Mouse (Mus musculus): ENCODE results near the gene Vps13c.

Gene Vps13c

GRCm38 (mm10) chr9:67817898-67818667 is 22.1 kb upstream of the Vps13c start:
- no peak for DNase-seq (ENCODE audit: low read depth, low spot score)

GRCm38 (mm10) chr9:67818668-67818950 is 21.6 kb upstream of the Vps13c start:
- no peak for DNase-seq (ENCODE audit: low read depth, low spot score)
- no peaks in the 10 kb centered on the region for H3K27me3 ChIP-seq (ENCODE audit: control insufficient read depth, insufficient read depth, low read length, poor library complexity, severe bottlenecking)

More at GRCm38 (mm10) chr9:67817898-67818667, 22.1 kb upstream of the Vps13c start:
- no peaks in the 10 kb centered on the region for H3K27me3 ChIP-seq (ENCODE audit: control insufficient read depth, insufficient read depth, low read length, poor library complexity, severe bottlenecking)
- no peaks in the 10 kb centered on the region for H3K36me3 ChIP-seq (ENCODE audit: control insufficient read depth, insufficient read depth, low read length, poor library complexity, severe bottlenecking)

DNA sequence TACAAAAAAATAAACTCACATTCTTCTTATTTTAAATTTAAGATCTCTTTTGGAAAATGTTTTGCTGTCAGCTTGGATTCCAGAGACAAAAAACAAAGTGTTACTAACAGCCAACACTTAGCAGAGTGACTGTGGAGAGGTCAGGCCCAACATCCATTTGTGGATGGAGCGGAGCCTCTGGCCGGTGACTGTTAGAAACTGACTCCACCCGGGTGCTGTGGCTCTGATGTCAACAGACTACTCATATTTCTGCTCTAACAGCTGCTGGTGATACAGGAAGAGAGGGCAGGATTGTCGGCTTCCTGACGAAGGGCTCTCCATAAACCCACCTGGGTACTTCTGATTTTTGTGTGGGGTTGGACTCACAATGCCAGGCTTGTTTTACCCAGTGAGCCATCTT is 17.1 kb upstream of the Vps13c start:
- DNase-seq (ENCODE audit: low read depth, low spot score): no peak
- no peaks in the 10 kb centered on the region for H3K27me3 ChIP-seq (ENCODE audit: control insufficient read depth, insufficient read depth, low read length, poor library complexity, severe bottlenecking)
- H3K36me3 ChIP-seq (ENCODE audit: control insufficient read depth, insufficient read depth, low read length, poor library complexity, severe bottlenecking): no peaks in the 10 kb centered on the region

More at GRCm38 (mm10) chr9:67818668-67818950, 21.6 kb upstream of the Vps13c start:
- H3K36me3 ChIP-seq (ENCODE audit: control insufficient read depth, insufficient read depth, low read length, poor library complexity, severe bottlenecking): no peaks in the 10 kb centered on the region

- no peaks in the 10 kb centered on the region for H3K36me3 ChIP-seq (ENCODE audit: control insufficient read depth, insufficient read depth, low read length, poor library complexity, severe bottlenecking)
- no peak for DNase-seq (ENCODE audit: low read depth, low spot score)
- H3K27me3 ChIP-seq (ENCODE audit: control insufficient read depth, insufficient read depth, low read length, poor library complexity, severe bottlenecking): no peaks in the 10 kb centered on the region
These were observed 14.7 kb upstream of the Vps13c start for GRCm38 (mm10) chr9:67825527-67825926.

- peak; percentile 73 for DNase-seq (ENCODE audit: low read depth, low spot score)
These were observed 12.0 kb upstream of the Vps13c start for GRCm38 (mm10) chr9:67828182-67828581.

GRCm38 (mm10) chr9:67830411-67831358 is 9.5 kb upstream of the Vps13c start:
- DNase-seq (ENCODE audit: low read depth, low spot score): no peak
- Histone ChIP-seq H3K36me3 (ENCODE audit: control insufficient read depth, insufficient read depth, low read length, poor library complexity, severe bottlenecking) (no peaks in the 10 kb centered on the region), H3K27me3 (ENCODE audit: control insufficient read depth, insufficient read depth, low read length, poor library complexity, severe bottlenecking) (no peaks in the 10 kb centered on the region)

More at GRCm38 (mm10) chr9:67828182-67828581, 12.0 kb upstream of the Vps13c start:
- Histone ChIP-seq H3K36me3 (ENCODE audit: control insufficient read depth, insufficient read depth, low read length, poor library complexity, severe bottlenecking) (no peaks in the 10 kb centered on the region), H3K27me3 (ENCODE audit: control insufficient read depth, insufficient read depth, low read length, poor library complexity, severe bottlenecking) (no peaks in the 10 kb centered on the region)

GRCm38 (mm10) chr9:67831359-67832045 is 8.7 kb upstream of the Vps13c start:
- no peaks in the 10 kb centered on the region for H3K36me3 ChIP-seq (ENCODE audit: control insufficient read depth, insufficient read depth, low read length, poor library complexity, severe bottlenecking)
- DNase-seq (ENCODE audit: low read depth, low spot score): no peak

DNA sequence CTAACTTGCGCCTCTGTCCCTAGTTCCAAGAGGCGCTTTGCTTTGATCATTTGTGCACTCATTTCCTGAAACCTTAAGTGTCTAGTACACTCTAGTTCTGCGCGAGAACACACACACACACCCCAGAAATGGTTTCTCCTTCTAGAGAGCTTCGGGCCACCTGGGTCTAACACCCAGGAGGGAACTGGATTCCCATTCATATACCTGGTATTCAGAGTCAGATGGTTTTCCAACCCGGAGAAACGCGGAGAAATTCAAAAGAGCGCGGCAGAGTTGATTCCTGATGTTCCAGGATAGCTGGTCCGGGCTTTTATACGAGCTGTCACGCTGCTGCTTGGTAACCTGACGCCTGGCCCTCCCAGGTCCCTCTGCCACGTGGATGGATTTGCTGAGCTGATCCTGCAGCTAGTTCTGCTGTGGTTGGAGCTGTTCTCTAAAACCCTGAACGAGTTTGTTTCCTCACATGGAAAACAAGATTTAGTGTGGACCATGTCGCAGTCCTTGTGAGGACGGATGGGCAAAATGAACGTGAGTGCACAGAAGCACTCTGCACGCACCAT is 8.1 kb upstream of the Vps13c start, which contains the start of gene C2cd4a:
TSS of gene C2cd4a (minus strand) at position 285 of the 560 bp plus-strand sequence.
- Histone ChIP-seq H3K36me3 (ENCODE audit: control insufficient read depth, insufficient read depth, low read length, poor library complexity, severe bottlenecking) (no peaks in the 10 kb centered on the region), H3K27me3 (ENCODE audit: control insufficient read depth, insufficient read depth, low read length, poor library complexity, severe bottlenecking) (no peaks in the 10 kb centered on the region)
- DNase-seq (ENCODE audit: low read depth, low spot score): no peak

More at GRCm38 (mm10) chr9:67831359-67832045, 8.7 kb upstream of the Vps13c start:
- H3K27me3 ChIP-seq (ENCODE audit: control insufficient read depth, insufficient read depth, low read length, poor library complexity, severe bottlenecking): no peaks in the 10 kb centered on the region

DNA sequence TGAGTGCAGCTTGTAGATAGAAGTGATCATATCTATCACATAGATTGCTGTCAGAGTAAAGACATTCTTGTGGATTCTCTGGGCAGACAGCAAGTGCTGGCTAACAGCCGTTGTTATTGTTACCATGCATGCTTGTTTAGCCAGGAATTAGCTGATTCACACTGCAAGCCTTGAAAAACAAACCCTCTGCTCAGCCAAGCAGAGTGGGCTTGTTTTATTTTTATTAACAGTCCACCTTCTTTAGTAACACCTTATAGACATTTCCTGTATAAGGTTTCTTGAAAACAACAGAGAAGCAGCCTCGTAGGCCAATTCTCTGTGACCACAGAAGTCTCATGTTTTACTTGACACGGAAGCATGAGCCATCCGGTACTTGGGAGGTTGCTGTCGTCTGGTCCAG is 5.7 kb upstream of the Vps13c start:
- no peaks in the 10 kb centered on the region for H3K27me3 ChIP-seq (ENCODE audit: control insufficient read depth, insufficient read depth, low read length, poor library complexity, severe bottlenecking)
- DNase-seq (ENCODE audit: low read depth, low spot score): no peak
- H3K36me3 ChIP-seq (ENCODE audit: control insufficient read depth, insufficient read depth, low read length, poor library complexity, severe bottlenecking): no peaks in the 10 kb centered on the region

DNA sequence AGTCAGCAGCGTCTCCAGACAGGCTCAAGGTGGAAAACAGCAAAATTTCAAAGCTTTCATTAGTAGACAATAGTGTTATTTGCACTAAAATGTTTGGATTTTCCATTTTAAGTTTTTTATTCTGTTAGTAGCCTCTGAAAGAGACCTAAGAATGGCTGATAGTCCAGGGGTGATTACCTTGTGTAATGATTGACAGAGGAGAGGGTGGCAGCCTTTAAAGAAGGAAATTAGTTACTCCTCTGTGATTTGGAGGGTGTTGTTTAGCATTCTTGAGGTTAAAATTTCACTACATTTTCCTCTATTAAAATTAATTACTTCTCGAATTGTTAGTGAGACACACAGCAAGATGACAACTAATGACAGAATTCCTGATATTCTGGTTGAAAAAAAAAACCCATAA is 2.9 kb upstream of the Vps13c start:
- DNase-seq (ENCODE audit: low read depth, low spot score): no peak
- no peaks in the 10 kb centered on the region for H3K36me3 ChIP-seq (ENCODE audit: control insufficient read depth, insufficient read depth, low read length, poor library complexity, severe bottlenecking)
- H3K27me3 ChIP-seq (ENCODE audit: control insufficient read depth, insufficient read depth, low read length, poor library complexity, severe bottlenecking): no peaks in the 10 kb centered on the region

DNA sequence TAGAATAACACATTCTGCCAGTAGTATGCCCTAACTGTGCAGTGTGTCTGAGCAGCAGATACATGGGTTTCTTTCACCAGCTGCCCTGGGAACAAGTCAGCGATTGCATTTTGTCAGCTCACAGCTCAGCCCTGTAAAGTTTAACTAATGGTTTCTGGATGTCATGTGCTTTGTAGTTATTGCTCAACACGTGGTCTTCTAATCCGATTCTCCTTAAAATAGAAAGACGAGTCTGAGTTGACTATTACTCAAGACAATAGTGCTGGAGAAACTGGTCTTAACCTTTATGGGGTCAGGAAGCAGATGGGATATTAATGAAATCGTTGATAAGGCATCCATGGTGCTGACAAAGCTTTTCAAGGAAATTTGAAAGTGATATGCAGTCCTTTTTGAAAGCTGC is 2.6 kb downstream of the Vps13c start:
- H3K27me3 ChIP-seq (ENCODE audit: control insufficient read depth, insufficient read depth, low read length, poor library complexity, severe bottlenecking): no peaks in the 10 kb centered on the region
- H3K36me3 ChIP-seq (ENCODE audit: control insufficient read depth, insufficient read depth, low read length, poor library complexity, severe bottlenecking): no peaks in the 10 kb centered on the region
- DNase-seq (ENCODE audit: low read depth, low spot score): no peak

DNA sequence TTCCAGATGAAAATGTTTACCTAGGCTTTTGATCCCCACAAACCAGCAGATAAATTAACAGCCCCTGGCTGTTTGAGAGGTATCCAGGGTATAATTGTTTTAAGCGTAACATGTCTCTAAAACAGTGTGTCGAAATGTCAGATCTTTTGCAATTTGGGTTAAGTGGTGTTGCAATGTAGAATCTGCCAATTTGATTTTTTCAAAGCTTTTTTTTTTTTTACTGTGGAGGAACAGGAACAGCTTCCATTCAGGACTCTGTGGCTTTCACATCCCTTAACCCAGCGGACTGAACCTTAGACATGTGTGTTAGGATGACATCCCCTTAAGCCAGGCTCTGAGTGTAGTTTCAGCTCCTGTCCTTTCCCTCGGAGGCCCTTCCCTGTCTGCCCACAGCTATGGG is 4.8 kb downstream of the Vps13c start:
- DNase-seq (ENCODE audit: low read depth, low spot score): no peak
- Histone ChIP-seq H3K36me3 (ENCODE audit: control insufficient read depth, insufficient read depth, low read length, poor library complexity, severe bottlenecking) (no peaks in the 10 kb centered on the region), H3K27me3 (ENCODE audit: control insufficient read depth, insufficient read depth, low read length, poor library complexity, severe bottlenecking) (no peaks in the 10 kb centered on the region)

DNA sequence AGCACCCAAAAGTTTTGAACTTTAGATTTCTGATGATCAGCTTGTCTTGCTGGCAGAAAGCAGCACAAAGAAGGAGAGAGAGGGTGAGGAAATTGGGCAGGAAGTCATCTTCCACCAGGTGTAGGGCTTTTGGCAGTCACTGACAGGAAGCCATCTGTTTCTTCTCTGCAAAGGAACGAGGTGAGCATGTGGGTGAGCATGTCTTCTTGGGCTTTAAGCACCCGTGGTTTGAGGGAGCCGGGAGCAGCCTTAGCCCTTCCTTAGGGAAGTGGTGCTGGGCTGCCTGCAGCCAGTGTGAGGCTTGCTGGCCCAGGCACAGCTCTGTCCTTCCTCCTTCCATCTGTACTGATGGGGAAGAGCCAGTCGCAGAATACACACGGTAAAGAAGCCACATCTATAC is 5.5 kb downstream of the Vps13c start:
- no peaks in the 10 kb centered on the region for H3K36me3 ChIP-seq (ENCODE audit: control insufficient read depth, insufficient read depth, low read length, poor library complexity, severe bottlenecking)
- no peaks in the 10 kb centered on the region for H3K27me3 ChIP-seq (ENCODE audit: control insufficient read depth, insufficient read depth, low read length, poor library complexity, severe bottlenecking)
- no peak for DNase-seq (ENCODE audit: low read depth, low spot score)

- no peaks in the 10 kb centered on the region for H3K27me3 ChIP-seq (ENCODE audit: control insufficient read depth, insufficient read depth, low read length, poor library complexity, severe bottlenecking)
- no peaks in the 10 kb centered on the region for H3K36me3 ChIP-seq (ENCODE audit: control insufficient read depth, insufficient read depth, low read length, poor library complexity, severe bottlenecking)
- no peak for DNase-seq (ENCODE audit: low read depth, low spot score)
These were observed 5.9 kb downstream of the Vps13c start for GRCm38 (mm10) chr9:67846089-67846488.

All from splenic B cell, adult 2 months (primary cell).